Mouse (Mus musculus): ENCODE measurements around the gene Kiss1.

- TF ChIP-seq POLR2A (IDR thresholded peaks at IDR 0.05; ENCODE audit: low read depth, low read length) (no peak), ZKSCAN1 (IDR thresholded peaks at IDR 0.05; ENCODE audit: borderline replicate concordance, low read depth, low read length) (no peak), MAX (IDR thresholded peaks at IDR 0.05; ENCODE audit: low read length) (no peak), USF2 (conservative IDR thresholded peaks at IDR 0.05; ENCODE audit: low read depth, low read length) (no peak), IRF4 (IDR thresholded peaks at IDR 0.05; ENCODE audit: low read depth, low read length) (no peak), ZMIZ1 (IDR thresholded peaks at IDR 0.05; ENCODE audit: low read depth, low read length) (no peak), CTCF (conservative IDR thresholded peaks at IDR 0.05 in 1 of 2, IDR thresholded peaks at IDR 0.05 in 1 of 2; ENCODE audit: low read depth in 2 of 2, low read length in 2 of 2) (no peak), POLR2AphosphoS2 (IDR thresholded peaks at IDR 0.05; ENCODE audit: low read depth, low read length) (no peak), ZNF384 (IDR thresholded peaks at IDR 0.05; ENCODE audit: low read depth, low read length) (no peak)
Observed at GRCm38 (mm10) chr1:133333937-133334336, 12.3 kb downstream of the Kiss1 start.

Data from CH12.LX (cell line).